Mouse (Mus musculus): Measurements from ENCODE around the gene Rspo3.

DNA sequence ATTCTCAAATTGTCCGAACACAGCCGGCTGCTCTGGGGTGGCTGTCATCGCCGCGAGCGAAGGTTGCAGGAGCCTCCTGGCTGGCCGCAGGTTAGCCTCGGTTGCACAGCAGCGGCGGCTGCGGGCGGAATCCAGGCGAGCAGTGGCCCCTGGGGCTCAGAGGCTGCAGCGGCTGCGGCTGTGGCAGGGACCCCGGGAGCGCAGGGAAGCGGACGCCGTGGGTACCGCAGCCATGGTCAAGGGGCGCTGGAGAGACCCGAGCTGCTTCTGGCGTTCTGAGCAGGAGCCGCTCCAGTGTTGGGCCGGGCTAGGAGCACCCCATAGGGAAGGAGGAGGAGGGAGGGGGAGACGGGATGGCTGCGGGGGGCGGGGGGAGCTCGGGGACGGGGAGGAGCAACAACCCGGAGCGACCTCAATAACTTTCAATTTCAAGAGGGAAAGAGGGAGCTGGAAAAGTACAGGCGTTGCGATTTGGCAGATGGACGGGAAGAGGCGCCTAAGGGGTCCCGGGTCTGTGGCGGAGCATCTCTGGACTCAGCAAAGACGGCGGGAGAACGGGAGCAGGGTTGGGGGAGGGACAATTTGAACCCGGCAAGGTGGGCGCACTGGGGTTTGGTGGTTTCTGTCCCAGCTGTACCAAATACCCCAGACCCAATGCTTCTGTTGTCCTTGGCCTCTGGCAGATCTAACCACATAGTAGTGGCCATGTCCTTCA lies at the start of gene Rspo3:
- TF ChIP-seq GATA1 (IDR thresholded peaks at IDR 0.05; ENCODE audit: borderline replicate concordance, low read length) (no peak), FLI1 (IDR thresholded peaks at IDR 0.05; ENCODE audit: low read length) (no peak)

Data from megakaryocyte, embryonic 14.5 days (primary cell).